Mouse (Mus musculus) kidney, embryonic 16.5 days (tissue): ENCODE results near the gene Unc5c. TPM values are rescaled to one million over a fixed set of nuclear protein-coding genes. Genes with fewer than 3 reads are reported as not detected.
A peak's percentile ranks its signal among the peaks of the same experiment; 100 is the strongest.

ENCODE experiments used
- ATAC-seq: fragments of 200-750 bp; cut with Nextera tagmentation; 2 replicates; pipeline ENCODE4 v1.8.0; 2017; ENCODE audit warnings: moderate TSS enrichment; ENCODE audit not compliant: low FRiP score, low TSS enrichment
- H3K27ac ChIP-seq: fragments of 300-500 bp; sonication (generic); 2 replicates; pipeline ENCODE4 v1.5.1; 2014; ENCODE audit warnings: low read length
- H3K27me3 ChIP-seq: fragments of 300-500 bp; sonication (generic); 2 replicates; pipeline ENCODE4 v1.6.1; 2014; ENCODE audit warnings: low read length, control low read depth, mixed read lengths; ENCODE audit not compliant: insufficient read depth
- H3K36me3 ChIP-seq: fragments of 300-500 bp; sonication (generic); 2 replicates; pipeline ENCODE4 v1.6.1; 2014; ENCODE audit warnings: low read length, control low read depth, mixed read lengths; ENCODE audit not compliant: insufficient read depth
- H3K4me1 ChIP-seq: fragments of 300-500 bp; sonication (generic); 2 replicates; pipeline ENCODE4 v1.6.1; 2014; ENCODE audit warnings: low read length, control low read depth, mixed read lengths; ENCODE audit not compliant: insufficient read depth
- H3K4me2 ChIP-seq: fragments of 300-500 bp; sonication (generic); replicated peaks from 2 replicates; pipeline ENCODE4 v1.6.1; 2014; ENCODE audit warnings: low read depth, low read length
- H3K4me3 ChIP-seq: fragments of 300-500 bp; sonication (generic); 2 replicates; pipeline ENCODE4 v1.5.1; 2014; ENCODE audit warnings: mild to moderate bottlenecking, low read length
- H3K9ac ChIP-seq: fragments of 300-500 bp; sonication (generic); replicated peaks from 2 replicates; pipeline ENCODE4 v1.6.1; 2014; ENCODE audit warnings: low read length
- H3K9me3 ChIP-seq: fragments of 300-500 bp; sonication (generic); 2 replicates; pipeline ENCODE4 v1.6.1; 2016; ENCODE audit warnings: low read length, control low read depth
- WGBS: fragments of 180-500 bp; shearing (Covaris S2); extraction: QIAGEN DNeasy Blood & Tissue Kit; methylation state at CpG from one replicate; pipeline ENCODE4 v1.1.7; 2014; 5-methylcytosine and 5-hydroxymethylcytosine counted together
- polyA plus RNA-seq: library from polyadenylated mRNA; unstranded; fragments of >200 nt; fragmentation: Nextera tagmentation; extraction: Ambion mirVana; gene quantifications from 2 replicates; pipeline ENCODE4 v1.2.1, GENCODE M21; 2015

Unc5c gene
- polyA plus RNA-seq, 1 experiment from 2014 or later, result 20.8 TPM

- ATAC-seq, result no peak
- Histone ChIP-seq H3K9ac (no peak overlapping the region), H3K4me3 (no peak overlapping the region), H3K4me1 (no peaks in the 10 kb centered on the region), H3K27ac (no peak overlapping the region), H3K4me2 (no peak overlapping the region), H3K36me3 (0 out of 2 replicates have a peak, but pooled peaks cover 5% of the 10 kb centered on the region), H3K9me3 (no peaks in the 10 kb centered on the region), H3K27me3 (no peaks in the 10 kb centered on the region)
- WGBS, result 82% methylated on average over 2 of the region's 2 CpGs
These were observed 259.5 kb downstream of the Unc5c start for GRCm38 (mm10) chr3:141724499-141724898.

- H3K4me3 ChIP-seq, result no peak overlapping the region
- no peaks in the 10 kb centered on the region for H3K27me3 ChIP-seq
- no peak overlapping the region for H3K4me2 ChIP-seq
- 0 out of 2 replicates have a peak, but pooled peaks cover 5% of the 10 kb centered on the region for H3K36me3 ChIP-seq
- WGBS, result 88% methylated on average over 1 of the region's 1 CpGs
- no peak for ATAC-seq
- no peak overlapping the region for H3K9ac ChIP-seq
- H3K9me3 ChIP-seq, result no peaks in the 10 kb centered on the region
- H3K27ac ChIP-seq, result no peak overlapping the region
- H3K4me1 ChIP-seq, result no peaks in the 10 kb centered on the region
These were observed 260.4 kb downstream of the Unc5c start for GRCm38 (mm10) chr3:141725432-141725831.

GRCm38 (mm10) chr3:141733844-141734243 is 268.8 kb downstream of the Unc5c start:
- H3K27me3 ChIP-seq, result no peaks in the 10 kb centered on the region
- WGBS, result 53% methylated on average over 6 of the region's 6 CpGs
- H3K9ac ChIP-seq, result no peak overlapping the region
- H3K4me1 ChIP-seq, result no peaks in the 10 kb centered on the region
- no peak overlapping the region for H3K4me3 ChIP-seq
- no peak overlapping the region for H3K27ac ChIP-seq
- no peak for ATAC-seq
- no peak overlapping the region for H3K4me2 ChIP-seq
- no peaks in the 10 kb centered on the region for H3K9me3 ChIP-seq
- no peaks in the 10 kb centered on the region for H3K36me3 ChIP-seq

GRCm38 (mm10) chr3:141735285-141735684 is 270.3 kb downstream of the Unc5c start:
- Histone ChIP-seq H3K36me3 (no peaks in the 10 kb centered on the region), H3K4me2 (no peak overlapping the region), H3K4me1 (no peaks in the 10 kb centered on the region), H3K27me3 (no peaks in the 10 kb centered on the region), H3K9ac (no peak overlapping the region), H3K9me3 (no peaks in the 10 kb centered on the region), H3K4me3 (no peak overlapping the region), H3K27ac (no peak overlapping the region)
- no peak for ATAC-seq

- ATAC-seq, result no peak
- Histone ChIP-seq H3K27me3 (no peaks in the 10 kb centered on the region), H3K4me3 (no peak overlapping the region), H3K9me3 (no peaks in the 10 kb centered on the region), H3K36me3 (no peaks in the 10 kb centered on the region), H3K4me2 (no peak overlapping the region), H3K4me1 (no peaks in the 10 kb centered on the region), H3K27ac (no peak overlapping the region), H3K9ac (no peak overlapping the region)
These were observed 280.3 kb downstream of the Unc5c start for GRCm38 (mm10) chr3:141745322-141745721.

- no peak overlapping the region for H3K4me3 ChIP-seq
- H3K9ac ChIP-seq, result no peak overlapping the region
- no peak overlapping the region for H3K4me2 ChIP-seq
- no peaks in the 10 kb centered on the region for H3K27me3 ChIP-seq
- no peak overlapping the region for H3K27ac ChIP-seq
- no peaks in the 10 kb centered on the region for H3K36me3 ChIP-seq
- no peak for ATAC-seq
- H3K4me1 ChIP-seq, result no peaks in the 10 kb centered on the region
- WGBS, result 74% methylated on average over 4 of the region's 4 CpGs
- no peaks in the 10 kb centered on the region for H3K9me3 ChIP-seq
These were observed 283.8 kb downstream of the Unc5c start for GRCm38 (mm10) chr3:141748694-141749381.

GRCm38 (mm10) chr3:141752172-141752571 is 287.2 kb downstream of the Unc5c start:
- WGBS, result 67% methylated on average over 7 of the region's 7 CpGs
- Histone ChIP-seq H3K4me3 (no peak overlapping the region), H3K9me3 (no peaks in the 10 kb centered on the region), H3K27me3 (no peaks in the 10 kb centered on the region), H3K9ac (no peak overlapping the region), H3K27ac (no peak overlapping the region), H3K4me1 (no peaks in the 10 kb centered on the region), H3K36me3 (no peaks in the 10 kb centered on the region), H3K4me2 (no peak overlapping the region)
- ATAC-seq, result no peak

- no peaks in the 10 kb centered on the region for H3K9me3 ChIP-seq
- no peak overlapping the region for H3K9ac ChIP-seq
- no peaks in the 10 kb centered on the region for H3K27me3 ChIP-seq
- ATAC-seq, result no peak
- no peak overlapping the region for H3K4me2 ChIP-seq
- peaks cover 6% of the 10 kb centered on the region; the same call in 1 of the 2 replicates for H3K36me3 ChIP-seq
- no peak overlapping the region for H3K27ac ChIP-seq
- no peaks in the 10 kb centered on the region for H3K4me1 ChIP-seq
- H3K4me3 ChIP-seq, result no peak overlapping the region
- 71% methylated on average over 3 of the region's 3 CpGs for WGBS
These were observed 292.2 kb downstream of the Unc5c start for GRCm38 (mm10) chr3:141757259-141757658.

GRCm38 (mm10) chr3:141778411-141778919 is 313.4 kb downstream of the Unc5c start:
- 53% methylated on average over 8 of the region's 8 CpGs for WGBS
- H3K4me1 ChIP-seq, result peaks cover 15% of the 10 kb centered on the region
- no peaks in the 10 kb centered on the region for H3K9me3 ChIP-seq
- H3K36me3 ChIP-seq, result no peaks in the 10 kb centered on the region
- no peaks in the 10 kb centered on the region for H3K27me3 ChIP-seq
- H3K4me3 ChIP-seq, result no peak overlapping the region
- peak overlapping the region; percentile 61 for H3K27ac ChIP-seq
- no peak overlapping the region for H3K4me2 ChIP-seq
- ATAC-seq, result peak; percentile 15; the same call in 1 of the 2 replicates
- 0 out of 2 replicates have a peak overlapping the region, but pooled peaks have one; percentile 16 for H3K9ac ChIP-seq

- no peaks in the 10 kb centered on the region for H3K36me3 ChIP-seq
- WGBS, result 33% methylated on average over 3 of the region's 3 CpGs
- peaks cover 15% of the 10 kb centered on the region for H3K4me1 ChIP-seq
- H3K27ac ChIP-seq, result no peak overlapping the region
- no peak overlapping the region for H3K9ac ChIP-seq
- no peaks in the 10 kb centered on the region for H3K9me3 ChIP-seq
- ATAC-seq, result peak; percentile 74; the same call in 1 of the 2 replicates
- H3K27me3 ChIP-seq, result no peaks in the 10 kb centered on the region
- H3K4me2 ChIP-seq, result no peak overlapping the region
- H3K4me3 ChIP-seq, result no peak overlapping the region
These were observed 314.2 kb downstream of the Unc5c start for GRCm38 (mm10) chr3:141779186-141779585.
